Mouse (Mus musculus) T-helper 1 cell (primary cell): ENCODE measurements around the gene Slc44a1.

Experiments
- in situ Hi-C: fragments of 300-600 bp; cut with MboI, MseI; formaldehyde crosslinking; loops from one replicate; pipeline ENCODE4 v1.15.1; 2025; ENCODE audit warnings: high pct_unique_total_duplicates

Gene Slc44a1

DNA sequence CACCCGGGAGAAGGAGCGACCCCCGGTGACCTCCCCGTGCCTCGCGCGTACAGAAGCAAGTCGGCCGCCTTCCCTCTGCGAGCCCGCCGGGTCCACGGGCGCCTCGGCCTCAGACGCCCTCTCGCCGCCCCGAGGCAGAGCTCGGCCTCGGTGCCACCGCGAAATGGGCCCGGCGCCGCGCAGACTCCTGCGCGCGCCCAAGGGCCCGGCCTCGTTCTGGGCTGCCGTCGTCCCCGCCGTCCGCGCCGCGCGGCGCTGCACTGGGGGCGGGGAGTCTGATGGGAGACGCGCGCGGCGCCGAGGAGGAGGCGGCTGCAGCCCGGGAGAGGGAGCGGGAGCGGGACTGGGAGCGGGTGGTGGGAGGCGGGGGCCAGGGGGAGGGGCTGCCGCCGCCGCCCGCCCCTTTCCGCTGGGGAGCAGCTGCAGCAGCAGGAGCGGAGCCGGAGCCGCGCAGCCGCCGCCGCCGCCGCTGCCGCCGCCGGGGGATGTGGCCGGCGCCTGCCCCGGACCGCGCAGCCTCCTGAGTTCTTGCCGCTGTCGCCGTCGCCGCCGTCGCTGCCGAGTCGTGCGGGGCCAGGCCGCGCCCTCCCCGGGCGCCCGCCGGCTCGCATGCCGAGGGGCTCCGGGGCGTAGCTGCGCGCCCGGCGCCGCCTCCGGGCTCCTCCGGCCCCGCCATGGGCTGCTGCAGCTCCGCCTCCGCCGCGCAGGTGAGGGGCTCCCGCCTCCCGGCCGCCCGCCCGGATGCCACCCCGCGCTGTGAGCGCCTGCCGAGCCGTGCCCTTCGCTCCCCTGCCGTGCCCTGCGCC, at the start of gene Slc44a1:
Gene Slc44a1 (plus strand): TSS at position 404 of the 806 bp plus-strand sequence.
- in situ Hi-C loops: no loop called here

DNA sequence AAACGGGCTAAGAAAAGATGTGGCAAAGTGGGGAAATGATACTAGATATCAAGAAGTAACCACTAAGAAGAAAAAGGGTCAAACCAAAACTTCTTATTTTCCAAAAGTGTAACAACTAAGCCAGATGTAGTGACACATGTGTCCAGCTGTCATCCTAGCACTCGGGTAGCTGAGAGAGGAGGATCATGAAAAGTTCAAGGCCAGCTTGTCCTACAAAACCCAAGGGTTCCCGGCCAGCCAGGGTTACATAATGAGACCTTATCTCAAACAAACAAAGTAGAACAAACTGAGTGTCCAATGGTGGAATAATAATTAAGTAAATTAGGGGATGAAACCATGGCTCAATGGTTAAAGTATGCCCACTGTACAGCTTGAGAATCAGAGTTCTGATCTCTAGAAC, 45.2 kb upstream of the Slc44a1 start:
- in situ Hi-C loops: no loop called here

DNA sequence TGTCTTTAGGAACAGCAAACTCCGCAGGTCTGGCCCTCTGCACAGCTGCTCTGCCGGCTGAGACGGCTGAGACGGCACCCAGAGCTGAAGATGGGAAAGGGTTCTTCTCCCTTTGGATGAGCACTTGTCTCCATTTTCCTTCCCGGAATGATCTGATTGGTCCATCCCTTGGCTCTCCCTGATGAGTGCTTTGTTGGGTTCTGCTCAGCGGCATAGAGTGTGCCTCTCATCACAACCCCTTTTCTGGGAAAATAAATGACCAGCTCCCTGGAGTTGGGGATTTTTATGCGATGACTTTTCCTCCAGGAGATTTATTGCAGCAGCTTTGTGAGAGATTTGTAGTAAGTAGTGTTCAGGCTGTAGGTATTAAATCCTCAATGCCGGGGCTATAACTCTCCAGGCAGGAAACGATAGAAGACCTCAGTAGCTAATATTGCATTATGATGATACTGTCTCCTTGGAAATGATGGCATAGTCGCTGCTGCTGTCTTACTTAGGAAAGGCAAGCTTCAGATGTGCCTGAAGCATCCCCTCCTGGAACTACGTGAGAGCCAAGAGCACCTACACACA, 43.5 kb upstream of the Slc44a1 start:
- in situ Hi-C loops: no loop called here

DNA sequence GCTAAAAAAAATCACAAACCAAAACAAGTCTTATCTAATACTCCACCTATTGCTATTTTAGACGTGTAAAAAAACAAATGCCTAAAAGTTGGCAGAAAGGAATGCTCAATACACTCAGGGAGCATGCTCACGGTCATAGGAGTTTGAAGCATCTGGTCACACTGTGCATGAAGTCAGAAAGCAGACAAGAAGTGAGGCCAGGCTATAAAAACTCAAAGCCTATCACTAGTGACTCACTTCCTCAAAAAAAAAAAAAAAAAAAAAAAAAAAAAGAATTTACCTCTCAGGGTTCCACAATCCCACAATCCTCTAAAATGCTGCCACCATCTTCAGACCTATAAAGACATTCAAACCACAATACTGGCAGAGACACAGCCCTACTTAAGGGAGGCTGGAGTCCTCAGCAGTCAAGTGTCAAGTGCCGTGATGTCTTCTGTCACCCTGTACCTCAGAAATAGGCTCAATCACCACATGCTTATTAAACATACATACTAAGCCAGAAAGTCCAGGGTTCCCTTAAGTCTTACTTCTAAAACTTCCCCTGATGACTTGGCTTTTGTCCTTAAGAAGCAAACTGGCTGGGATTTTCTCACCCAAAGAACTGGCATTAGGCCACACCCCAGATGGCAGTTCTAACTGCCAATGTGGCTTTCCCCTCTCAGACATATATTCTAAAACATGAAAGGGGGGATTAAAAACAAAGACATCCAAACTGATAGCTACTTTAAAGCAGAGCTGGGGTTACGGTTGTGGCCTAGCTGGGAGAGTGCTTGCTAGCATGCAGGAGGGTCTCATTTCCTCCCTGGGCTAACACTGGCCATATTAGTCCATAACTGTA, 42.7 kb upstream of the Slc44a1 start:
- in situ Hi-C loops: no loop called here

DNA sequence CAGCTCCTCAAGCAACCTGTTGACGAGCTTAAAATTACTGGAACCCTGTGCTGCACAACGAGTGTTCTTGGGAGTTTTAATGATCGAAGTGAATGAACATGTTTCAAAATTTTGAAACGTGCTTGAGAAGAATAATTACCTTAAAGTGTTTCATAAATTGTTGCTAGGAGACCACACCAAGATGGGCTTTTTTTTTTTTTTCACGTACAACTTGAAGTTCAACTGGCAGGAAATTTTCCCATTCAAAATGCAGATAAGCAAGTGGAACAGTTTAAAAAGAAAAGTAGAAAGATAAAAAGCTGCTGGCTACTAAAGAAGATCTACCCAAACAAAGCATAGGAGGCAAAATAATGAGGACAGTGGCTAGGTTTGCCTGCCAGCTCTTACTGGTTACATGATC, 41.7 kb upstream of the Slc44a1 start:
- in situ Hi-C loops: no loop called here

DNA sequence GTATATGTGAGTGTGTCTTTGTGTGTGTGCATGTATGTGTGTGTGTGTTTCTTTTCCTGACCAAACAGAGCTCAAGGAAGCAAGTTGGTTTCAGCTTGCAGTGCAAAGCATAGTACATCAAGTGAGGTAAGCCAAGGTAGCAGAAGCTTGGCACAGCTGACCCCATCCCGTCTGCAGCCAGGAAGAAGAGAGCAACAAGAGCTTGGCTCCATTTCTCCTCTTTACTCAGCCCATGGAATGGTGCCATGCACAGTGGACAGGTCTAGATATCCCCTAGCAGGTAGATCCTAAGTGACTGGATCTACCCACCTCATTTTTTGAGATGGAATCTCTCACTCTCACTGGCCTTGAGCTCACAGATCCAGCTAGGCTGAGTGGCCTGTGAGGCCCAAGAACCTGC, 40.8 kb upstream of the Slc44a1 start:
- in situ Hi-C loops: no loop called here

DNA sequence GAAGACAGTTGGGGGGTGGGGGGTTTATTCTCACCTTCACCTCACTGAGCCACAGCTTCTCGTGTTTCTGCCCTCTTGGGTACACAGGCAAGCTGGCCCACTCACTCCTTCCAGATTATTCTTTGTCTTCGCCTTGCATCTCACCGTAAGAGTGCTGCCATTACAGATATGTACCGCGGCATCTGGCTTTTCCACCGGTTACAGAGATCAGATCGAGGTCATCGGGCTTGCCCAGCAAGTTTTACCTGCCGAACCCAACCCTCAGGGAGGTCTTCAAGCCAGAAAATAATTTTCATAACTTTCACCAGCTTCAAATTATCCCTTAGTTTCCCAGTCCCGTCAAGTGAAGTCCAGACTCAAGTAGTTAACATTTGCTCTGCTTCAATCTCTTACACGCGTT, 36.8 kb upstream of the Slc44a1 start:
- in situ Hi-C loops: no loop called here

DNA sequence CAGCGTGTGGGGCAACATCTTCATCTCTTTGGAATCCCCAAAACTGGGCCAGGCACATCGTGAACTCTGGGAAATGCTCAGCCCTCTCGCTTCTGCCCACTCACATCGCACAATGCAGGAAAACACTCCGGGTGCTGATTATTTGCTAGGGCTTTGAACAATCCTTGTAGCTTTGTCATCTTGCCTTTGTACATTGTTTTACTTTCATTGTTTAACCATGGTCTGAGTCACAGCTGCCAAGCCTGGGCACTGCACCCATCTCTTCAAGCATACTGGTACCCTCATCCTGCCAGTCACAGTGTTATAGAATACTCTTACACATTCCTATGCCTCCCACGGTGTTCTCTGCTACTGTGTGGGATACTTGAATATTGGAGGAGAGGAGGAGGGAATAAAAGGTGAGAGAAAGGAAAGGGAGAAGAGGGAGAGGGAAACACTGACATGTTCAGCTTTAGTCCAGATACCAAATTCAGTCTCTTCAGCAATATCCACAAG, 35.7 kb upstream of the Slc44a1 start:
- in situ Hi-C loops: no loop called here

DNA sequence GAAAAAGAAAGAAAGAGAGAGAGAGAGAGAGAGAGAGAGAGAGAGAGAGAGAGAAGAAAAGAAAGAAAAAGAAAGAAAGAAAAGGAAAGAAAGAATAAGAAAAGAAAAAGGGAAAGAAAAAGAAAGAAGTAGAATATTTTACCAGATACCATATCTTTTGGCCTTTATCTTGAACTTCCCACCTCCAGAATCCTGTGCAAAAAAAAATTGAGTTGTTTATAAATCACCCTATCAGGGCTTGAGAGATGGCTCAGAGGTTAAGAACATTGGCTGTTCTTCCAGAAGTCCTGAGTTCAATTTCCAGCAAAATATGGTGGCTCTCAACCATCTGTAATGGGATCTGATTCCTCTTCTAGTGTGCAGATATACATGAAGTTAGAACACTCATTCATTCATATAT, 33.3 kb upstream of the Slc44a1 start:
- in situ Hi-C loops: no loop called here

DNA sequence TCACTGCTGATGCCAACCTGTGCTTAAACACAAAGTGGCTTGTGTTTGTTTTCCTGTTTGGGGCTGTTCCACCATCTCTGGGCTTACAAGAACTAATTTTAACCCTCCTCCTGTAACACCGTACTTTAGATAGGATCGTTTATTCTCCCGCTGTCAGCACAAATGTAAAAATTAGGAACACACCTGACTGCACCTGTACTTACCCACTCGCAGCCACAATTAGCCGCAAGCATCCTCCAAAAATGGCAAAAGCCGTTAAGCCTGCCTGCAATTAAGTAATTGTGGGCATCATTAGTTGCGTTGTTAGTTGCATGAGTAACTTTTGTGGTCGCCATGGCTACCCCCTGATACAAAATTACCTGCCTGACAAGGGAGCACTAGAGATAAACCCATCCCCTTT, 31.4 kb upstream of the Slc44a1 start:
- in situ Hi-C loops: no loop called here

DNA sequence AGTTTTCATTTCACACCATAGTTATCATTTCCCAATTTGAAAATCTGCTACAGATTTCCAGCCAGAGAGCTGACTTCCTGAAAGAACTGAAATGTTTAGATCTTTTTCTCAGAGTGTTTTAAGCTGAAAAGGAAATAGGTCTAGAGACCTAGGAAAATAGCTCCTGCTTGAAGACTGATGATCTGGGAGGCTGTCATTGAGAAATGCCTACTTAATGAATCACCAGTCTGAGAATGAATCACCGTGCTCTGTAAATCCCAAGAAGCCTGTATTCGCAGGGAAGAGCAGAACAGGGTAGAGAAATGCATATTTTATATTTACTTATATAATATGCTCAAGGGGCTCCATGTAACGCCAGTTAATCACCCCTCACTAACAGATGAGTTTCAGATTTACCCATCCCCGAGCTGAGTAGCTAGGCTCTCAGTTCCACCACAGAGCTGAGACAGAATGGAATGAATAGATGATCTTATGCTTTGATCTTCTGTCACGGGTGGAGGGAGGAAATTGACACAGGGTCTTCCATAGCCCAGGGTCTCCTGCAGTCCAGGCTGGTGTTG, 30.6 kb upstream of the Slc44a1 start:
- in situ Hi-C loops: no loop called here

DNA sequence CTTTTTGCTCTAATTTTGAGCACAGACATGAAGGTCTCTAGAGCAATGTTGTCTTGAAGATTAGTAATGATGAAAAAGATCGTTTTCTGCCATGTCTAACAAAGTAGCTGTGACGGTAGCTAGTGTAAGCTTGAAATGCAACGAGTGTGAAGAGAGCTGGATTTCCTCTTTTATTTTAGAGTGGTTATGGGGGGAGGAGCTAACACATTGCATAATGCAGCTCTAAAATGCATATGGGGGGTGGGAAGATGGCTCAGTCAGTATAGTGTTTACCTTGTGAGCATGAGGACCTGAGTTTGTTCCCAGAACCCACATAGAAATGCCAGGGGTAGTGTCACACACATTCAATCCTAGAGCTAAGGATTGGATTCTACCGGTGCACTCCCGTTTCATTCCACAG, 29.5 kb upstream of the Slc44a1 start:
- in situ Hi-C loops: no loop called here

DNA sequence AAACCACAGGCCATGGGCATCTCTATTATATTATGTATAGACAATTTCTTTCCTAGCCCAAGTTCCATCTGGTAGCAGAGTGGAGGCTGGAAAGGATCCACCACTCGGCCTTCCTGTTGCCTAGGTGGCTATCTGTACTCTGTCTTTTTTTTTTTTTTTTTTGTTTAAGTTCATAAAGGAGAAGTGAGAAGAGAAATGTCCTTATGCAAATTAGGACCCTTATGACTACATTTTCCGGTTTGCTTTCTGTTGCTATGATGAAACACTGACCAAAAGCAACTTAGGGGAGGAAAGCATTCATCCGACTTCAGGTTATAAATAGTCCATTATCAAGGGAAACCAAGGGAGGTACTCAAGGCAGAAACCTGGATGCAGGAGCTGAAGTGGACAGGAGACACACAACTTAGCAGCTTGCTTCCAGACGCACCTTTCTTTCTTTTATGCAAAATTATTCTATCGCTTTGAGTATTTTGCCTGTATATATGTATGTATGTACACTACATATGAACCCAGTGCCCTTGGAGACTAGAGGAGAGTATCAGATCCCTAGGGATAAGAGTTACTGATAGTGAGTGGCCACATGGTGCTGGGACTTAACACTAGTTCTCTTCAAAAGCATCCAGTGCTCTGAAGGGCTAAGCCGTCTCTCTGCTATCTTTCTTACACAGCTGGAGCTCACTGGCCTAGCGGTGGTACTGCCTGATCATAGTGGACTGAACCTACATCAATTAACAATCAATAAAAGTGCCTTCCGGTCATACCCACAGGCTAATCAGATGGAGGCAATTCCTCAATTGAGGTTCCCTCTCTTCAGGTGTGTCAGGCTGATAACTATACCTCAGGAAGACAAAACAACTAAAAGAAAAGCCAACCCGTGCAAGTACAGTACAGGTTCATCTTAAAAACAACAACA, 28.0 kb upstream of the Slc44a1 start:
- in situ Hi-C loops: no loop called here

DNA sequence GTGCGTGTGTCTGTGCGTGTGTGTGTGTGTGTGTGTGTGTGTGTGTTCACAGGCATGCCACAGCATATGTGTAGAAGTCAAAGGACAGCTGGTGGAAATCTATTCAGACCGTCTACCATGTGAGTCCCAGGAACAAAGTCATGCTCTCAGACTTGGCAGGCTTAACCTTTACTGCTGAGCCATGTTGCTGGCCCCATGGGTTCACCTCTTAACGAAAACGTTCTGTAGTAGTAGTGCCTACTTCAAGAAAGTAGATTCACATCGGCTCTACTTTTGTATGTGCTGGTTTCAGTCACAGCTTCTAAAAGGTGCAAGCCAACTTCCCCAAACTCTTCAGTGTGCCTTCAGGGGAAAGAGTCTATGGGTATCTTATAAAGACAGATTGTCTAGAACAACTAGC, 27.2 kb upstream of the Slc44a1 start:
- in situ Hi-C loops: no loop called here

DNA sequence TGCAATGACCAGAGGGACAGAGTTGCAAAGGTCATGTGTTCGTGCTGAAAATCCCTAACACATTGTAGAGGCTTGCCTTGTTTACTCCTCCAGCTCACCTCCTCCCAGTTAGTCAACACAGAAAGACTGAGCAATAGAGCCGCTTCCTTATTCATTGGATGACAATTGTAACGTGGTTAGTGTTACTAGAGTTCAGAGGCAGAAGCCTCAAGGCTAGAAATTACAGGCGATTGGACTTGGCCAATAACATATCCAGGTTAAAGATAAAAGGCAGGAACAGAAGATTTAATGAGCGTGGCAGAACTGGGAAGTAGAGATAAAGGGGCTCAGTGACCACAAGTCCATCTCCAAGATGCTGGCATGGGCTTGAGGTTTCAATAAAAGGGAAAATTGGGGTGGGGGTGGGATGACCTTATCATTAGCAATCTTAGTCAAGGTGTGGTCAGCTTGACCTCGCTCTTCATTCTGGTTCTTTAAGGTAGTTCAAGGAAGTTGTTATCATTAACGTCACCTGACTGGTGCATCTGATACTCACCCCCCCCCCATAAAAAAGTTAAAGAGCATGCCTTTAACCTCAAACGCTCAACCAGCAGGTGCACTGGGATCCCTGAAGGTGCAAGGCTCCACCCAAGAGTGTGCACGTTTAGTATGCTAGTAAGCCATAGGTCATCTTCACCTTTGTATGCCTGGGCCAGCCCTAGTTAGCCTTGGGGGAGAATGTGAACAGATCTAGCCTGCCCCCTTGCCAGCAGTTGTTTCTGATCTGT, 26.0 kb upstream of the Slc44a1 start:
- in situ Hi-C loops: no loop called here

DNA sequence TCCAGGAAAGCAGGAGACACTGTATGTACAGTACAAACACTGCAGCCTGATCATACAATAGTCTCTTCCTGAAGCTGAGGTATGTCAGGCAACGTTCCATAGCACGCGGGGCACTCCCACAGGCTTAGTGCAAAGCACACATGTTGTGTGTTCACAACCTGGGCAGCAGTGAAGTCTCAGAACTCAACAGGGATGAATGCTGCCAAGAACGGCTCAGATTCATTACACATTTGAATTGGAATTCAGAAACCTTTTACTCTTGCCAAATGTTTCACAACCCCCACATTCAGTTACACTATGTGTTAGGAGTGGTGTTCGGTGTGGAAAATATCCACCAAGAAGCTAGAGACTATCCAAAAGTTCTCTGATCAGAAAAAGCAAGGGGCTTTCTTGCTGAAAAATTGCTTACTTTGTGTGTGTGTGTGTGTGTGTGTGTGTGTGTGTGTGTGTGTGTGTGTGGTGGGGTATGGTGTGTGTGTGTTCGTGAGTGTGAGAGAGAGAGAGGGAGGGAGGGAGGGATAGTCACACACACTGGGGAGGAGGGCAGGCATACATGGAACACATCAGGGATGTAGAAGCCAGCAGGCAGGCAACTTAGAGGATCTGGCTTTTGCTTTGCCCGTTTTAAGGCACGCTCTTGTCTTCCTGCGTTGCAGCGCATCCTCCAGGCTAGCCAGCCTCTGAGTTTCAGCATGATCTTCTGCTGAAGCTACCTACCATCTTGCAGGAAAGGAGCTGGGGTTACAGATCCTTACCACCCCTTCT, 24.2 kb upstream of the Slc44a1 start:
- in situ Hi-C loops: no loop called here

DNA sequence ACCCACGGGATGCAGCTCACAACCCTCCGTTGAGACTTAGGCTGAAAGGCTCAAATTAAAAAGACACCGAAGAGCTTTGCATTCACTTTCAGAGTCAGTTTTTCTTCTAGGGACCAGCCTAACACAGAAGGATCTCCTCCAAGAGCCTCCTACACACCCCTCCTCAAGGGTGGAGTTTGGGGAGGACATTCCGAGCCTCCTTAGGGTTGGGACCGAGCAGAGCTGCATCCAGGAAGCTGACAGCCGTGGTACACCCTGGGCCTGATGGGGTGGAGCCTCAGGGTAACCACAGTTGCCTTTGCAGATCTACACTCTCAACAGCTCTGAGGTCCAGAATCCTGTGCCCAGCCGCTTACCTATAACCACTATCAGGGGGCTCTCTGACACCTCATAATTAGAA, 23.3 kb upstream of the Slc44a1 start:
- in situ Hi-C loops: no loop called here

DNA sequence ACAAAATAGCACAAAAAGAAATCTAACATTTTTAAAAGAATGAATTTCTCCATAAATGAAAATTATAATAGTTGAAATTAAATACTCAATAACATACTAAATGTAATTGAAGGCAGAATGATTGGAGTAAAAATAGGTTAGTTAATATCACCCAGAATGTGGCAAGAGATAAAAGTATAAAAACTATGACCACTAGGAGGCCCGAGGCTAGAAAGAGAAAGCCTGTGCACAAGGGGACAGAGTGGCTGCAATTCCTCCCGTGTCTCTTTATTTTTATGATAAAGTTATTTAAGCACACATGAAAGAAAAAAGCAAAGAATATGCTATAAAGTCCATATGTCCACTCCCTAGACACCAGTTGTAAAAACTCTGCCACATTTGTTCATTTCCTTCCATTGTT, 17.4 kb upstream of the Slc44a1 start:
- in situ Hi-C loops: loop anchor here (10.0 kb wide), 1 partner anchor 1242 kb away; no protein-coding TSS in a partner anchor

DNA sequence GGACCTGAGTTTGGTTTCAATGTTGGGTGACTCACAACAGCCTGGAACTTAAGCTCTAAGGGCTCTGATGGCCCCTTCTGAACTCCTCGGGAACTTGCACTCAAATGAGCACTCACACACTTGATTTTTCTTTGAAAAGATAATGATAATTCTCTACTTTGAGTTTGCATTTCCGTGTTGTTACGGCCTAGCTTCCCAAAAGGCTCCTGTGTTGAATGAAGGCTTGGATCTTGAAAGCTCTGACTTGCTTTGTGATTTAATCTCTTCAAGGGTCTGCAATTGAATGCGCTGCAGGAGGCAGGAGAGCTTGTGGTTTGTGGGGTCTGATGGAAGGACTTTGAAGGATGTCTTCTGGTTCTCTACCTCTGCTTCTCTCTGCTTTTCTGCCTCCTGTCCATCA, 13.1 kb upstream of the Slc44a1 start:
- in situ Hi-C loops: loop anchor here (10.0 kb wide), 1 partner anchor 1238 kb away; no protein-coding TSS in a partner anchor
